Mouse (Mus musculus) neural tube, embryonic 14.5 days (tissue): ENCODE measurements at regions not wholly inside any gene's neighbourhood (a gene's known extent, or its start where the extent isn't known, plus 50 kb on each side); places are given as distances from the start of the nearest gene placed in this dataset.

Experiments used
- ATAC-seq: fragments of 200-750 bp; cut with Nextera tagmentation; 2 replicates; pipeline ENCODE4 v1.8.0; 2017; ENCODE audit warnings: low read depth, mild to moderate bottlenecking, moderate TSS enrichment, moderate library complexity
- H3K27ac ChIP-seq: fragments of 300-500 bp; sonication (generic); 2 replicates; pipeline ENCODE4 v1.5.1; 2014; ENCODE audit warnings: low read depth, mild to moderate bottlenecking, control low read depth, low read length, moderate library complexity, mixed read lengths
- H3K27me3 ChIP-seq: fragments of 300-500 bp; sonication (generic); 2 replicates; pipeline ENCODE4 v1.6.1; 2014; ENCODE audit warnings: low read length; ENCODE audit not compliant: control insufficient read depth, insufficient read depth
- H3K36me3 ChIP-seq: fragments of 300-500 bp; sonication (generic); 2 replicates; pipeline ENCODE4 v1.6.1; 2014; ENCODE audit warnings: low read length, mixed read lengths; ENCODE audit not compliant: control insufficient read depth, insufficient read depth
- H3K4me1 ChIP-seq: fragments of 300-500 bp; sonication (generic); 2 replicates; pipeline ENCODE4 v1.6.1; 2014; ENCODE audit warnings: low read length; ENCODE audit not compliant: control insufficient read depth, insufficient read depth
- H3K4me2 ChIP-seq: fragments of 300-500 bp; sonication (generic); 2 replicates; pipeline ENCODE4 v1.6.1; 2014; ENCODE audit warnings: mild to moderate bottlenecking, low read depth, low read length, control low read depth
- H3K4me3 ChIP-seq: fragments of 300-500 bp; sonication (generic); 2 replicates; pipeline ENCODE4 v1.5.1; 2014; ENCODE audit warnings: low read depth, low read length, control low read depth, mixed read lengths
- H3K9ac ChIP-seq: fragments of 300-500 bp; sonication (generic); replicated peaks from 2 replicates; pipeline ENCODE4 v1.6.1; 2014; ENCODE audit warnings: low read depth, mild to moderate bottlenecking, control low read depth, low read length, mixed read lengths
- H3K9me3 ChIP-seq: fragments of 300-500 bp; sonication (generic); 2 replicates; pipeline ENCODE4 v1.6.1; 2016; ENCODE audit warnings: low read length; ENCODE audit not compliant: control insufficient read depth
- WGBS: fragments of 180-500 bp; shearing (Covaris S2); extraction: QIAGEN DNeasy Blood & Tissue Kit; methylation state at CpG from one replicate; pipeline ENCODE4 v1.1.7; 2014; 5-methylcytosine and 5-hydroxymethylcytosine counted together

GRCm38 (mm10) chr2:51566554-51567246 lies 60.6 kb upstream of the Tas2r134 start:
- no peaks in the 10 kb centered on the region for H3K36me3 ChIP-seq
- no peak overlapping the region for H3K9ac ChIP-seq
- no peaks in the 10 kb centered on the region for H3K4me1 ChIP-seq
- no peak overlapping the region for H3K27ac ChIP-seq
- ATAC-seq: no peak
- H3K9me3 ChIP-seq: no peaks in the 10 kb centered on the region
- H3K27me3 ChIP-seq: no peaks in the 10 kb centered on the region
- no peak overlapping the region for H3K4me3 ChIP-seq
- H3K4me2 ChIP-seq: no peak overlapping the region
- WGBS: 81% methylated on average over 7 of the region's 7 CpGs

GRCm38 (mm10) chr2:51563881-51564280 lies 63.4 kb upstream of the Tas2r134 start:
- H3K27me3 ChIP-seq: no peaks in the 10 kb centered on the region
- 65% methylated on average over 5 of the region's 5 CpGs for WGBS
- H3K27ac ChIP-seq: no peak overlapping the region; the same call in 1 of the 2 replicates

GRCm38 (mm10) chr2:51563240-51563639 lies 64.1 kb upstream of the Tas2r134 start:
- Histone ChIP-seq H3K4me3 (no peak overlapping the region), H3K27ac (no peak overlapping the region), H3K27me3 (no peaks in the 10 kb centered on the region), H3K4me1 (no peaks in the 10 kb centered on the region), H3K36me3 (no peaks in the 10 kb centered on the region), H3K9ac (no peak overlapping the region), H3K9me3 (no peaks in the 10 kb centered on the region), H3K4me2 (no peak overlapping the region)
- 75% methylated on average over 1 of the region's 1 CpGs for WGBS
- no peak for ATAC-seq

More at GRCm38 (mm10) chr2:51563881-51564280, 63.4 kb upstream of the Tas2r134 start:
- H3K9ac ChIP-seq: no peak overlapping the region
- no peak for ATAC-seq
- no peaks in the 10 kb centered on the region for H3K4me1 ChIP-seq
- H3K4me2 ChIP-seq: no peak overlapping the region
- H3K36me3 ChIP-seq: no peaks in the 10 kb centered on the region
- no peak overlapping the region for H3K4me3 ChIP-seq
- no peaks in the 10 kb centered on the region for H3K9me3 ChIP-seq

GRCm38 (mm10) chr2:51550863-51551262 lies 76.4 kb upstream of the Tas2r134 start:
- Histone ChIP-seq H3K27me3 (no peaks in the 10 kb centered on the region), H3K9ac (no peak overlapping the region), H3K4me1 (no peaks in the 10 kb centered on the region), H3K9me3 (no peaks in the 10 kb centered on the region), H3K4me3 (no peak overlapping the region), H3K36me3 (no peaks in the 10 kb centered on the region), H3K27ac (no peak overlapping the region), H3K4me2 (no peak overlapping the region)
- 49% methylated on average over 7 of the region's 7 CpGs for WGBS
- ATAC-seq: no peak

GRCm38 (mm10) chr2:51549125-51549524 lies 78.2 kb upstream of the Tas2r134 start:
- WGBS: 91% methylated on average over 5 of the region's 5 CpGs
- Histone ChIP-seq H3K9ac (no peak overlapping the region), H3K36me3 (no peaks in the 10 kb centered on the region), H3K4me1 (no peaks in the 10 kb centered on the region), H3K9me3 (no peaks in the 10 kb centered on the region), H3K27ac (no peak overlapping the region), H3K4me2 (no peak overlapping the region), H3K27me3 (no peaks in the 10 kb centered on the region), H3K4me3 (no peak overlapping the region)
- ATAC-seq: no peak

GRCm38 (mm10) chr2:51546181-51546580 lies 81.1 kb upstream of the Tas2r134 start:
- H3K4me1 ChIP-seq: no peaks in the 10 kb centered on the region
- H3K9me3 ChIP-seq: no peaks in the 10 kb centered on the region
- no peak overlapping the region for H3K9ac ChIP-seq
- no peak overlapping the region for H3K4me2 ChIP-seq
- H3K4me3 ChIP-seq: no peak overlapping the region
- no peaks in the 10 kb centered on the region for H3K27me3 ChIP-seq
- 66% methylated on average over 3 of the region's 3 CpGs for WGBS
- no peaks in the 10 kb centered on the region for H3K36me3 ChIP-seq
- H3K27ac ChIP-seq: no peak overlapping the region
- ATAC-seq: no peak

GRCm38 (mm10) chr2:51543949-51544348 lies 83.4 kb upstream of the Tas2r134 start:
- Histone ChIP-seq H3K27me3 (no peaks in the 10 kb centered on the region), H3K4me2 (no peak overlapping the region), H3K4me3 (no peak overlapping the region), H3K36me3 (no peaks in the 10 kb centered on the region), H3K9me3 (no peaks in the 10 kb centered on the region), H3K9ac (no peak overlapping the region), H3K4me1 (no peaks in the 10 kb centered on the region), H3K27ac (no peak overlapping the region)
- 45% methylated on average over 1 of the region's 1 CpGs for WGBS
- no peak for ATAC-seq

GRCm38 (mm10) chr2:51542272-51542671 lies 85.0 kb upstream of the Tas2r134 start:
- no peak overlapping the region for H3K4me2 ChIP-seq
- no peaks in the 10 kb centered on the region for H3K4me1 ChIP-seq
- no peaks in the 10 kb centered on the region for H3K36me3 ChIP-seq
- H3K27ac ChIP-seq: no peak overlapping the region
- H3K9me3 ChIP-seq: no peaks in the 10 kb centered on the region
- ATAC-seq: no peak
- WGBS: 83% methylated on average over 4 of the region's 4 CpGs
- no peaks in the 10 kb centered on the region for H3K27me3 ChIP-seq
- no peak overlapping the region for H3K9ac ChIP-seq
- no peak overlapping the region for H3K4me3 ChIP-seq

- Histone ChIP-seq H3K9ac (no peak overlapping the region), H3K27ac (no peak overlapping the region), H3K4me2 (no peak overlapping the region), H3K4me3 (no peak overlapping the region), H3K36me3 (no peaks in the 10 kb centered on the region), H3K9me3 (no peaks in the 10 kb centered on the region), H3K4me1 (no peaks in the 10 kb centered on the region), H3K27me3 (no peaks in the 10 kb centered on the region)
- no peak for ATAC-seq
- 82% methylated on average over 11 of the region's 11 CpGs for WGBS
These were observed 94.4 kb upstream of the Tas2r134 start for GRCm38 (mm10) chr2:51532709-51533414.
